Mouse (Mus musculus): Measurements from ENCODE around the gene Cyren.

Gene Cyren

GRCm38 (mm10) chr6:34877509-34878321, at the start of gene Cyren:
Cyren (minus strand) TSS chr6:34878060.
- peak; percentile 86 to 92 for DNase-seq (ENCODE audit: low spot score in 2 of 2)

- no peak for DNase-seq (ENCODE audit: low spot score in 2 of 2)
Measured at GRCm38 (mm10) chr6:34927594-34927993, 49.7 kb upstream of the Cyren start.

- peak; percentile 57 to 61 for DNase-seq (ENCODE audit: low spot score in 2 of 2)
Measured at GRCm38 (mm10) chr6:34927156-34927555, 49.3 kb upstream of the Cyren start.

- peak in 1 of 2 experiments; percentile 24 for DNase-seq (ENCODE audit: low spot score in 2 of 2)
Measured at GRCm38 (mm10) chr6:34921941-34922340, 44.1 kb upstream of the Cyren start.

- no peak for DNase-seq (ENCODE audit: low spot score in 2 of 2)
Measured at GRCm38 (mm10) chr6:34920631-34921030, 42.8 kb upstream of the Cyren start.

GRCm38 (mm10) chr6:34919956-34920355, 42.1 kb upstream of the Cyren start, which contains the start of gene Stra8:
Stra8 (plus strand) TSS chr6:34920163.
- no peak for DNase-seq (ENCODE audit: low spot score in 2 of 2)

- no peak for DNase-seq (ENCODE audit: low spot score in 2 of 2)
Measured at GRCm38 (mm10) chr6:34919146-34919545, 41.3 kb upstream of the Cyren start.

GRCm38 (mm10) chr6:34914462-34914861, 36.6 kb upstream of the Cyren start:
- no peak for DNase-seq (ENCODE audit: low spot score in 2 of 2)

- no peak for DNase-seq (ENCODE audit: low spot score in 2 of 2)
Measured at GRCm38 (mm10) chr6:34913341-34914040, 35.6 kb upstream of the Cyren start.

- DNase-seq (ENCODE audit: low spot score in 2 of 2) = peak; percentile 91 to 92
Measured at GRCm38 (mm10) chr6:34910371-34911219, 32.7 kb upstream of the Cyren start, which contains the start of gene Wdr91. Wdr91 (minus strand) TSS chr6:34910876.

GRCm38 (mm10) chr6:34909631-34910345, 31.9 kb upstream of the Cyren start:
- no peak for DNase-seq (ENCODE audit: low spot score in 2 of 2)

- no peak for DNase-seq (ENCODE audit: low spot score in 2 of 2)
Measured at GRCm38 (mm10) chr6:34907696-34908260, 29.9 kb upstream of the Cyren start.

GRCm38 (mm10) chr6:34907121-34907614, 29.3 kb upstream of the Cyren start:
- DNase-seq (ENCODE audit: low spot score in 2 of 2) = no peak

GRCm38 (mm10) chr6:34906661-34907060, 28.8 kb upstream of the Cyren start:
- no peak for DNase-seq (ENCODE audit: low spot score in 2 of 2)

- no peak for DNase-seq (ENCODE audit: low spot score in 2 of 2)
Measured at GRCm38 (mm10) chr6:34906125-34906524, 28.3 kb upstream of the Cyren start.

GRCm38 (mm10) chr6:34904361-34904760, 26.5 kb upstream of the Cyren start:
- no peak for DNase-seq (ENCODE audit: low spot score in 2 of 2)

GRCm38 (mm10) chr6:34903851-34904250, 26.0 kb upstream of the Cyren start:
- no peak for DNase-seq (ENCODE audit: low spot score in 2 of 2)

GRCm38 (mm10) chr6:34903441-34903840, 25.6 kb upstream of the Cyren start:
- no peak for DNase-seq (ENCODE audit: low spot score in 2 of 2)

- DNase-seq (ENCODE audit: low spot score in 2 of 2) = no peak
Measured at GRCm38 (mm10) chr6:34902578-34902977, 24.7 kb upstream of the Cyren start.

GRCm38 (mm10) chr6:34901911-34902444, 24.1 kb upstream of the Cyren start:
- DNase-seq (ENCODE audit: low spot score in 2 of 2) = no peak
